Mouse (Mus musculus) ovary, postnatal 14 days (tissue): ENCODE results near the gene Bmyc.
"Not testable (repeated sequence)": the region's sequence is repeated elsewhere in the genome, so short reads cannot be mapped to it uniquely, and the experiment has no call there.

ENCODE experiments used
- DNase-seq: peaks from one replicate; pipeline ENCODE4 v3.0.0; 2022; ENCODE audit warnings: low spot score

Gene Bmyc

GRCm38 (mm10) chr2:25733199-25733930 lies 26.8 kb downstream of the Bmyc start:
- no peak for DNase-seq

- DNase-seq = not testable (repeated sequence)
These were observed 30.2 kb downstream of the Bmyc start, which contains the start of gene Obp2b for GRCm38 (mm10) chr2:25736709-25737108. TSS of gene Obp2b (plus strand) at chr2:25737009.

- no peak for DNase-seq
These were observed 35.1 kb downstream of the Bmyc start for GRCm38 (mm10) chr2:25741671-25742070.

DNA sequence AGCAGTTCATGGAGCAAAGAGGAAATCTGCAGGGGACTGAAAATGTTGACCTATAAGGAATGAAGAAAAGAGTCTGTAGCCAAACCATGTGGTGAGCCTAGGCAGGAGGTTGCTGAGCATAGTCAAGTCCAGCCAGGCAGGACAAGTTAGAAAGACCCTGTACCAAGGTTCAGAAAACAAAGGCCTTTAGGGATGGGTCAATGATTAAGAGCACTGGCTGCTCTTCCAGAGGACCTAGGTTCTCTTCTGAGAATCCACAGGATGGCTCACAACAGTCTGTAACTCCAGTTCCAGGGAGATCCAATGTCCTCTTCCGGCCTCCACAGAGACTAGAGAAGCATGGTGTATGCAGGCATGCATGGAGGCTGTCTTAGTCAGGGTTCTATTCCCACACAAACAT lies 47.7 kb downstream of the Bmyc start:
- no peak for DNase-seq
